Comparison of ENCODE assay signal across 19 mouse cellular contexts in the genomic region with DNA sequence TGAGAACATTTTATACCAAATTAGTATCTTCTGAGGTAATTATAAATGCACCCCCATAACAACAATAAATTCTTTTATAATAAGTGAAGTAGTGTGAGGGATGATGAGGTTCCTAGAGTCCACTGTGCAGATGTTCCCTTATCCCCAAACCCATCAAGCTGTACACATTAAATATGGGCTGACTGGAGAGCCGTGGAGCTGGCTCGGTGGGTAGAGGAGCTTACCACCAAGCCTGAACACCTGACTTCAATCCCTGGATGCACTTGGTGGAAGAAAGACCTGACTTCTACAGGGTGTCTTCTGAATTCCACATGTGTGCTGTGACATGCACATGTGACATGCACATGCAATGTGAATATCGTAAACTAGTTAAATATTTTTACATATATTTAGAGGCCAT.
A peak's percentile ranks its signal among the peaks of the same experiment; 100 is the strongest.
DNase-seq lines count a peak whose midpoint lies in the region; ATAC-seq lines count a peak whose summit lies in the region.
"Had no signal": no experiment of that assay in that cellular context is flagged by ENCODE, and none has a peak within 500 bp of the region (broad histone marks: within the 10 kb centered on the region; RNA-seq: fewer than 3 reads in every experiment).

No protein-coding gene starts in this region.

- H3K27me3 ChIP-seq in midbrain, embryonic 11.5 days (ENCODE audit: control insufficient read depth, insufficient read depth, low read length) = no peaks in the 10 kb centered on the region
- no peaks in the 10 kb centered on the region for H3K27me3 ChIP-seq in midbrain, embryonic 13.5 days
- H3K27me3 ChIP-seq: CH12.LX, Patski had no signal

- H3K4me3 ChIP-seq in midbrain, embryonic 11.5 days (ENCODE audit: low read depth, low read length) = no peak overlapping the region
- H3K4me3 ChIP-seq in midbrain, embryonic 13.5 days (replicated peaks) = no peak overlapping the region

- DNase-seq in heart, adult 11 months = peak; percentile 51
- DNase-seq in heart, adult 8-10 months (ENCODE audit: low spot score) = no peak
- peak; percentile 51 for DNase-seq in midbrain, embryonic 11.5 days (ENCODE audit: low spot score, missing footprints)
- DNase-seq: adrenal gland, adult 2 months; adrenal gland, adult 8-10 months; adrenal gland, postnatal 10 days; adrenal gland, postnatal 14 days; adrenal gland, postnatal 25 days; adrenal gland, postnatal 36 days; B cell, adult 2 months; cerebellum, adult 11 months; cerebellum, adult 11-12 months; cerebellum, adult 18-20 months had no signal

- no peaks in the 10 kb centered on the region for H3K4me1 ChIP-seq in midbrain, embryonic 11.5 days (ENCODE audit: control insufficient read depth, insufficient read depth, low read length)
- 0 out of 2 replicates have a peak, but pooled peaks cover 3% of the 10 kb centered on the region for H3K4me1 ChIP-seq in midbrain, embryonic 13.5 days (replicated peaks)

- ATAC-seq in midbrain, embryonic 11.5 days (ENCODE audit: low FRiP score) = no peak
- no peak for ATAC-seq in midbrain, embryonic 13.5 days
- ATAC-seq: activated CD4-positive, CD25-positive, alpha-beta regulatory T cell, adult 4 months; CD4-positive, CD25-positive, alpha-beta regulatory T cell, adult 4 months; Patski had no signal

- no peak overlapping the region for H3K27ac ChIP-seq in midbrain, embryonic 11.5 days (ENCODE audit: low read depth, low read length)
- H3K27ac ChIP-seq in midbrain, embryonic 13.5 days = no peak overlapping the region

- no peaks in the 10 kb centered on the region for H3K9me3 ChIP-seq in midbrain, embryonic 11.5 days (ENCODE audit: control insufficient read depth, low read length)
- no peaks in the 10 kb centered on the region; the same call in 1 of the 2 replicates for H3K9me3 ChIP-seq in midbrain, embryonic 13.5 days
- H3K9me3 ChIP-seq: G1E had no signal

- no peaks in the 10 kb centered on the region for H3K36me3 ChIP-seq in midbrain, embryonic 11.5 days (ENCODE audit: control insufficient read depth, insufficient read depth, low read length)
- H3K36me3 ChIP-seq in midbrain, embryonic 13.5 days = no peaks in the 10 kb centered on the region

- no peak overlapping the region for H3K9ac ChIP-seq in midbrain, embryonic 11.5 days (ENCODE audit: low read length)
- H3K9ac ChIP-seq in midbrain, embryonic 13.5 days (replicated peaks) = no peak overlapping the region

- no peak overlapping the region for H3K4me2 ChIP-seq in midbrain, embryonic 11.5 days
- no peak overlapping the region for H3K4me2 ChIP-seq in midbrain, embryonic 13.5 days (replicated peaks)

- 91% methylated on average over 3 of the region's 3 CpGs for WGBS in midbrain, embryonic 11.5 days
- 98% methylated on average over 3 of the region's 3 CpGs for WGBS in midbrain, embryonic 13.5 days
